ENCODE assay signal across 8 mouse cellular contexts in the genomic region with DNA sequence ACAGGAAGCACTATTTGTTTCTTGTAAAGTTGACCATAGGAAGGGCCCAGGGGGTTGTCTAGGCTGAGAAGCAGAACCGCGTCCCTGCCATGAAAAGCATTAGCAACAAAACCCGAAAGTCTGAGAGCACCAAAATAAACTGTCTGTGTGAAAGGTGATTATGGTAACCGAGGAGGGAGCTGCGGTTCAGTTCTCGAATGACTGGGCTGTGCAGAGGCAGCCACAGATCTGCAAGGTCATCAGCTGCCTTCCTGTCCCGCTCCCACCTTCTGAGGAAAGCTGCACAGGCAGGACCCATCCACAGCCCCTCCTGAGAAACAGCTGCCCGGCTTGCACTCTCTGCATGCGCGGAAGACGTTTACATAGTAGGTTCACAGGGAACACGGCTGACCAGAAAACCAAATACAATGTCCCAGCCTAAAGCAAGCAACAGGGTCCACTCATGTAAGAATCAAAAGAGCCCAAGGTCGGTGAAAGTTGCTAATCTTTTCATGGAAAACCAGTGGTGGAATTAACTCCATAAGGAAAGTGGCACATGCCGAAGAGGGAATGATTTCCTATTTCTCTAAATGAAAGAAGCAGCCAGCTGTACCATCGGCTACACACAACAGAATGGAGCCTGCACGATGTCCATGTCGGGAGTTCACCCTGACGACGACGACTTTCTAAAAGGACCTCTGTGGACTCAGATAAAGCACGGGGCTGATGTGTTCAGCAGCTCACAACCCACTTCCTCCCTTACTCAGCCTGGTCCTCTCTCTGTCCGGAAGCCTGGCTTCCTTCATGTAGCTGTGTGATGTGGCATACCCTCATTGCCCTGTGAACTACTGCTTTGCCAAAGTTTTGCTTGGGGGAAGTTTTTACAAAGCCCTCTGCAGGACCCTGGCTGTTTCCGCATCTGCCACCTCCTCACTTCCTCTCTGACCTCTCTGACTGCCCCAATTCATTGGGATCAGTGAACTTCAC.
DNase-seq lines count a peak whose midpoint lies in the region; ATAC-seq lines count a peak whose summit lies in the region.

No protein-coding gene starts in this region.

- H3K9me3 ChIP-seq in embryonic facial prominence, embryonic 13.5 days: no peaks in the 10 kb centered on the region
- no peaks in the 10 kb centered on the region for H3K9me3 ChIP-seq in liver, embryonic 12.5 days (replicated peaks)

- no peaks in the 10 kb centered on the region for H3K27me3 ChIP-seq in embryonic facial prominence, embryonic 13.5 days
- H3K27me3 ChIP-seq in liver, embryonic 12.5 days (replicated peaks): no peaks in the 10 kb centered on the region

- ATAC-seq in frontal cortex, adult (ENCODE audit: low TSS enrichment): peak; percentile 52
- ATAC-seq in embryonic facial prominence, embryonic 13.5 days (ENCODE audit: insufficient number of reproducible peaks, insufficient read depth, low FRiP score, low TSS enrichment, low read depth): no peak
- peak; percentile 71 for ATAC-seq in liver, embryonic 12.5 days

- no peak overlapping the region for H3K9ac ChIP-seq in embryonic facial prominence, embryonic 13.5 days
- H3K9ac ChIP-seq in liver, embryonic 12.5 days: peak overlapping the region; percentile 77

- WGBS in embryonic facial prominence, embryonic 13.5 days: 58% methylated on average over 23 of the region's 23 CpGs
- 11% methylated on average over 23 of the region's 23 CpGs for WGBS in liver, embryonic 12.5 days (ENCODE audit: insufficient replicate concordance)

- H3K27ac ChIP-seq in embryonic facial prominence, embryonic 13.5 days: peak overlapping the region; percentile 33; the same call in 1 of the 2 replicates
- H3K27ac ChIP-seq in liver, embryonic 12.5 days: peak overlapping the region; percentile 86

- 0 out of 2 replicates have a peak overlapping the region, but pooled peaks have one; percentile 9 for H3K4me2 ChIP-seq in embryonic facial prominence, embryonic 13.5 days
- H3K4me2 ChIP-seq in liver, embryonic 12.5 days: peak overlapping the region; percentile 78

- DNase-seq in frontal cortex, postnatal 25 days (ENCODE audit: low spot score in 2 of 2): no peak
- peak; percentile 61 to 64 for DNase-seq in B cell, adult 2 months
- peak; percentile 45 to 48 for DNase-seq in spleen, adult 18-20 months
- DNase-seq in gastrocnemius, postnatal 14 days: no peak
- no peak for DNase-seq in gastrocnemius, postnatal 25 days

- peaks cover 13% of the 10 kb centered on the region for H3K4me1 ChIP-seq in embryonic facial prominence, embryonic 13.5 days
- H3K4me1 ChIP-seq in liver, embryonic 12.5 days: peaks cover 47% of the 10 kb centered on the region

- H3K36me3 ChIP-seq in embryonic facial prominence, embryonic 13.5 days: no peaks in the 10 kb centered on the region
- H3K36me3 ChIP-seq in liver, embryonic 12.5 days: peaks cover 19% of the 10 kb centered on the region

- intact Hi-C loops in gastrocnemius, postnatal 14 days (cut with DNase I; ENCODE audit: low total_unique reads): no loop called here

- no peak overlapping the region for H3K4me3 ChIP-seq in embryonic facial prominence, embryonic 13.5 days
- peak overlapping the region; percentile 64 for H3K4me3 ChIP-seq in liver, embryonic 12.5 days

Comparison
In these comparisons a context has a peak if more than half of its experiments do, and no peak if none do; other contexts are left out.
1. DNase-seq: peak in B cell, adult 2 months (2 of 2) and spleen, adult 18-20 months (2 of 2); none in frontal cortex, postnatal 25 days (0 of 2), gastrocnemius, postnatal 14 days (single experiment) and gastrocnemius, postnatal 25 days (single experiment).